Mouse (Mus musculus) right cerebral cortex, postnatal 14 days (tissue): ENCODE results near the gene Cars2.
"Not testable (repeated sequence)": the region's sequence is repeated elsewhere in the genome, so short reads cannot be mapped to it uniquely, and the experiment has no call there.

Source experiments
- DNase-seq: peaks from one replicate; pipeline ENCODE4 v3.0.0; 2022

Gene Cars2

DNA sequence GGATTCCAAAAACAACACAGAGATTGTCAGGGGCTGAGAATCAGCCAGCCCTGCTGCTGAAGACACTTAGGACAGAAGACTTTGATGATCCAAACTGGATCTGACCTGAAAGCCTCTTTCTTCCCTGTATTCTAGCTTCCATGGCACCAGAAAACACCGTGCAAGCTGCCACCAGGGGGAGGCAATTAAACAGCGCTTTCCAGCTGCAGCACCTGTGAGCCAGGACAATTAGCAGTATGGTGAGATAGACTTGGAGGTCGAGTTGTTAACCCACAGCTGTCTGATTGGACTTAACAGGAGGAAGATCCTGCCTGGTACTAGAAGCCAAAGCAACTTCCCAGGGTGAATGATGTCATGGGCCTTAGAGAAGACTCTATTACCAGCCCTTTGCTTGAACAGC, 81.5 kb downstream of the Cars2 start:
- peak; percentile 33 for DNase-seq

DNA sequence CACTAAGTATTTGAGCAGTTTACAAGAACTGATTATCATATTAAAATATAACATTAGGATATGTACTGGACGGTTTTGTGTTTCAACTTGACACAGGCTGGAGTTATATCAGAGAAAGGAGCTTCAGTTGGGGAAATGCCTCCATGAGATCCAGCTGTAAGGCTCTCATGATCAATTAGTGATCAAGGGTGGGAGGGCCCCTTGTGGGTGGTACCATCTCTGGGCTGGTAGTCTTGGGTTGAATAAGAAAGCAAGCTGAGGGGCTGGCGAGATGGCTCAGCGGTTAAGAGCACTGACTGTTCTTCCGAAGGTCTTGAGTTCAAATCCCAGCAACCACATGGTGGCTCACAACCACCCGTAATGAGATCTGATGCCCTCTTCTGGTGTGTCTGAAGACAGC, 84.1 kb downstream of the Cars2 start:
- DNase-seq: not testable (repeated sequence)

DNA sequence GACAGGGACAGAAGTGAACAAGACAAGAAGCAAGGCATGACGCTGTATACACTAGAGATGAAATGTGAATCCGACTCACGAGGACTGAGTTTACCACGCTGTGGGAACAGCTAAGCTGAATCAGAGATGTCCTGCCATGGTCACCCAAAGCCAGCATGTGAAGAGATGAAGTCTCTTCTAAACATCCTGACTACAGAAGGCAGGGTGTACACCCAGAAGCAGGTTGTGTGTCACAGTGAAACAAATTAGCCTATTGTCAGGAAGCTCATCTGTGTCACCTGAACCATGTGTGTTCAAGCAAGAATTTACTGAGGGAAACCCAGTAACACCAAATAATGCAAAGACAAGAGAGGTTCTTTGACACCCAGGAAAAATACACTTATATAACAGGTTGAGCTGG, 85.0 kb downstream of the Cars2 start:
- DNase-seq: no peak

DNA sequence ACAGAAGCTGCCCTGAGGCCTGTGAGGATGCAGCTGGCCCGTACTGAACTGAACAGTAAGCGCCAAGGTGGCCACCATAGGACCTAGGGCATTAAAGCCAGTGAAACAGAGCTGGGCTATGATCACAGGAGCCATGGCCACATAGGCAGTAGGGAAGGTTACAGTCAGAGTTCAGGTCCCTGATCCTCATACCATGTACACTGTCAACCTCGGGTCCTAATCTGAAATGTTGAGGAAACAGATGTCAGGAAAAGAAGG, 85.9 kb downstream of the Cars2 start:
- DNase-seq: no peak
